Mouse (Mus musculus) embryonic facial prominence, embryonic 12.5 days (tissue): Measurements from ENCODE around the gene Pias4. TPM values are rescaled to one million over a fixed set of nuclear protein-coding genes. Genes with fewer than 3 reads are reported as not detected.

Experiments used
- ATAC-seq: fragments of 200-750 bp; cut with Nextera tagmentation; 2 replicates; pipeline ENCODE4 v1.8.0; 2017; ENCODE audit not compliant: insufficient number of reproducible peaks, insufficient read depth, low FRiP score, low TSS enrichment
- H3K27ac ChIP-seq: fragments of 300-500 bp; sonication (generic); 2 replicates; pipeline ENCODE4 v1.5.1; 2016; ENCODE audit warnings: mild to moderate bottlenecking
- H3K27me3 ChIP-seq: fragments of 300-500 bp; sonication (generic); 2 replicates; pipeline ENCODE4 v1.6.1; 2016; ENCODE audit warnings: mild to moderate bottlenecking, moderate library complexity
- H3K36me3 ChIP-seq: fragments of 300-500 bp; sonication (generic); 2 replicates; pipeline ENCODE4 v1.6.1; 2016; ENCODE audit warnings: mild to moderate bottlenecking
- H3K4me1 ChIP-seq: fragments of 300-500 bp; sonication (generic); 2 replicates; pipeline ENCODE4 v1.6.1; 2016
- H3K4me2 ChIP-seq: fragments of 300-500 bp; sonication (generic); replicated peaks from 2 replicates; pipeline ENCODE4 v1.6.1; 2016; ENCODE audit warnings: mild to moderate bottlenecking, moderate library complexity
- H3K4me3 ChIP-seq: fragments of 300-500 bp; sonication (generic); 2 replicates; pipeline ENCODE4 v1.5.1; 2016; ENCODE audit warnings: mild to moderate bottlenecking
- H3K9ac ChIP-seq: fragments of 300-500 bp; sonication (generic); 2 replicates; pipeline ENCODE4 v1.6.1; 2016; ENCODE audit warnings: mild to moderate bottlenecking, moderate library complexity
- H3K9me3 ChIP-seq: fragments of 300-500 bp; sonication (generic); 2 replicates; pipeline ENCODE4 v1.6.1; 2016; ENCODE audit warnings: mild to moderate bottlenecking, moderate library complexity
- WGBS: fragments of 180-500 bp; shearing (Covaris S2); methylation state at CpG from one replicate; pipeline ENCODE4 v1.1.7; 2016; 5-methylcytosine and 5-hydroxymethylcytosine counted together
- polyA plus RNA-seq: library from polyadenylated mRNA; unstranded; fragments of >200 nt; fragmentation: Nextera tagmentation; extraction: Ambion mirVana; gene quantifications from 2 replicates; pipeline ENCODE4 v1.2.1, GENCODE M21; 2016

Gene Pias4
- polyA plus RNA-seq, 1 experiment from 2014 or later, result 57.5 TPM

DNA sequence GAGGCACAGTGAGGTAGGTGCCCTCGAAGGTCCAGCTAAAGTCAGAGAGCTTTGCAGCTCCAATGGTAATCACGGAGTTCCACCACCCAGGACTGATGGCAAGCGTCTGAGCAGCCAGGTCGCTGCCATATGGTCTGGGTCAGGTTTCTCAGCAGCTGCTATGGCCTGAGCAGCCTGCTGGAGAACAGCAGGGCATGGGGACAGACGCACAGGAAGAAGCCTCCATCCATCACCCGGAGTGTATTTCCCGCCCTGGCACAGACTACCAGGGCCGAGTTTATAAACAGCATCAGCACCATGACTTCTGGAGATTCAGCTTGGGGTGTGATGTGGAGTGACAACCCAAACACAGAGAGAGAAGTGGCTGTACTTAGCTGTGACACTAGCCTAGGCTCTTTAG lies 2.6 kb downstream of the Pias4 start:
- ATAC-seq, result no peak
- WGBS, result 81% methylated on average over 8 of the region's 8 CpGs
- H3K9ac ChIP-seq, result no peak overlapping the region
- H3K4me3 ChIP-seq, result no peak overlapping the region
- peaks cover 39% of the 10 kb centered on the region for H3K36me3 ChIP-seq
- no peak overlapping the region for H3K27ac ChIP-seq
- H3K4me2 ChIP-seq, result no peak overlapping the region
- H3K9me3 ChIP-seq, result no peaks in the 10 kb centered on the region
- no peaks in the 10 kb centered on the region for H3K27me3 ChIP-seq
- peaks cover 15% of the 10 kb centered on the region for H3K4me1 ChIP-seq

DNA sequence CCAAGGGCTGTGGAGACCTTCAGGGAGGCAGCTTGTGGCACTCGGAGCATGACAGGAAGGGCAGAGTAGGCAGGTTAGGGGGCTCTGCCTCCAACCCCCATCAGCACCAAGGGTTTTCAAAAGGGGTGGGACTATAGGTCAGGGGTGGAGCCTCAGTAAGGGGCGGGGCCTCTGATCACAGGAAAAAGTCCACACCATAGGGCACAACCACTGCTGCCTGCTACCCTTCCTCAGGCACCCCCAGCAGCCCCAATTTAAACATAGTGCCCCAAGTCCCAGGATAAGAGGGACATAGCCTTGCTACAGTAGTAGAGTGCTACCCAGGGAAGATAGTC lies 5.4 kb downstream of the Pias4 start:
- Histone ChIP-seq H3K4me1 (peaks cover 8% of the 10 kb centered on the region), H3K9ac (no peak overlapping the region), H3K4me2 (no peak overlapping the region), H3K4me3 (no peak overlapping the region), H3K9me3 (no peaks in the 10 kb centered on the region), H3K36me3 (peaks cover 64% of the 10 kb centered on the region), H3K27ac (no peak overlapping the region), H3K27me3 (no peaks in the 10 kb centered on the region)
- 58% methylated on average over 2 of the region's 2 CpGs for WGBS
- no peak for ATAC-seq

DNA sequence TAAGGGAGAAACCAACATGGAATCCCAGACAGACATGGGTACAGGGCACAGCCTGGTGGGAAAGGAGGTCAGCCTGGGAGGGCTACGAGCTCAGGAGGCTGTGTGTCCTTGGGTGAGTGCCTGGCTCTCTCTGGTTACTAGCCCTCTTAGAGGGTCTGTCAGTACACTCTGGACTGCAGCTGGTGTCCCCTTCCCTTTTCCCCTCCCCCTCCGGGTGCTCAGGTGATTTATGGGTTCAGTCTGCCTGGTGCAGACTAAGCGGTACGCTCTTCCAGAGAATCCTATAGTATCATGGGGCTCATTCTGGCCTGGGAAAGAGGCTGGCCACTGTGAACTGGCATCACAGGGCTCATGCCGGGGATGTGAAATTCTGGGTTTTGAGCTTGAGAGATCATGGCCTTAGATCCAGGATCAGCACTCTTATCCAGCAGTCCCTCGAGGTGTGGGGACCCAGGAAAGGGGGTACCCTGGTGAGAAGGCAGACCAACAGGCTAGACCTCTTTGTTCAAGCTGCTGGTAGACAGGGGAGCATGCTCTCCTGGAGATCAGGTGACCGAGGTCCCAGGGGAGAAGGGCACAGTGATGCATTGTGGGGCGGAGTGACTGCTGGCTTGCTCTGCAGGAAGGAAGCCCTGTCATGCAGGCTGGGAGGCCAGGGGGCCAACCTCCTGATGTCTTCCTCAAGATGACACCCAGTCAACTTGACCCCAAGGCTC lies 6.0 kb downstream of the Pias4 start:
- H3K9ac ChIP-seq, result no peak overlapping the region
- H3K36me3 ChIP-seq, result peaks cover 69% of the 10 kb centered on the region
- ATAC-seq, result no peak
- no peaks in the 10 kb centered on the region for H3K9me3 ChIP-seq
- 0 out of 2 replicates have a peak overlapping the region, but pooled peaks have one; percentile 36 for H3K27ac ChIP-seq
- H3K4me1 ChIP-seq, result peaks cover 5% of the 10 kb centered on the region
- 88% methylated on average over 8 of the region's 8 CpGs for WGBS
- H3K27me3 ChIP-seq, result no peaks in the 10 kb centered on the region
- H3K4me3 ChIP-seq, result no peak overlapping the region
- H3K4me2 ChIP-seq, result no peak overlapping the region

DNA sequence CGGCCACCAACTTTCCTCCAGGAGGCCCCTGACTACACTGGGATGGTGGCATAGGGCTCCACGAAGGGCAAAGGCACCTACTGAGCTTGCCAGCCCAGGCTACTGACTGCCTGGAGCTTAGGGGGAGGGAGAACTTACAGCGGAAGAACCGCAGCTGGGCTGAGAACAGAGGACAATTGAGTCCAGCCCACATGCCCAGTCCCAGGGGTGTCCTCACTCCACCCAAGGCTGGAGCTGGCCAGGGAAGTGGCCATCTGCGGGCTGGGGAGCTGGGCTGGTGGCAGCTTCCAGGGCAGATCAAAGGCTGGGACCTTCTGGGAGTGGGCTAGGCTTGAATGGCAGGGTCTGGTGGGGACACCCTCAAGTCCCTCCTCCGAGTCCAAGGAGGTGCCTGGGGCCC lies 13.0 kb downstream of the Pias4 start:
- WGBS, result 75% methylated on average over 6 of the region's 6 CpGs
- Histone ChIP-seq H3K36me3 (peaks cover 83% of the 10 kb centered on the region), H3K27ac (peak overlapping the region; percentile 19; the same call in 1 of the 2 replicates)

DNA sequence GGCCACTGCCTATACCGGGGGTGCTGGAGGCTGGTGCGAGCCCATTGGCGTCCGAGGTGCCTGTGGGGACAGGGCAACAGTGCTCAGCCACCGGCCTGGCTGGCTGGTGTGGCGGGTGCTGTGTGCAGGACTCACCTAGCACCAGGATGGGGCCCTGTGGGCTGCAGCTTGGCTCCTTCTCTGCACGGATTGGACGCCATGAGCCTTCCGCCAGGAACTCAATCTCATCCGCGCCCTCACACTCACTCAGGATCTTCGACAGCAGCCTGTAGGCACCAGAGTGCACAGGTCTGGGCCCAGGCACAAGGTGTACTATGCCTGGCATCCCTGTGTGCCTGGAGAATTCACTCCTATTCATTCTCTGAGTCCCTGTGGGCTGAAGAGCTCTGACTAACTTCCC lies 13.4 kb downstream of the Pias4 start:
- Histone ChIP-seq H3K27ac (0 out of 2 replicates have a peak overlapping the region, but pooled peaks have one; percentile 19), H3K9me3 (no peaks in the 10 kb centered on the region), H3K4me1 (no peaks in the 10 kb centered on the region), H3K4me3 (no peak overlapping the region), H3K4me2 (no peak overlapping the region), H3K36me3 (peaks cover 85% of the 10 kb centered on the region), H3K9ac (no peak overlapping the region), H3K27me3 (no peaks in the 10 kb centered on the region)
- no peak for ATAC-seq
- 93% methylated on average over 12 of the region's 12 CpGs for WGBS

More for the DNA sequence above, 13.0 kb downstream of the Pias4 start:
- H3K4me3 ChIP-seq, result no peak overlapping the region
- ATAC-seq, result no peak
- H3K4me1 ChIP-seq, result no peaks in the 10 kb centered on the region
- H3K9me3 ChIP-seq, result no peaks in the 10 kb centered on the region
- no peaks in the 10 kb centered on the region for H3K27me3 ChIP-seq
- H3K4me2 ChIP-seq, result no peak overlapping the region
- H3K9ac ChIP-seq, result no peak overlapping the region

DNA sequence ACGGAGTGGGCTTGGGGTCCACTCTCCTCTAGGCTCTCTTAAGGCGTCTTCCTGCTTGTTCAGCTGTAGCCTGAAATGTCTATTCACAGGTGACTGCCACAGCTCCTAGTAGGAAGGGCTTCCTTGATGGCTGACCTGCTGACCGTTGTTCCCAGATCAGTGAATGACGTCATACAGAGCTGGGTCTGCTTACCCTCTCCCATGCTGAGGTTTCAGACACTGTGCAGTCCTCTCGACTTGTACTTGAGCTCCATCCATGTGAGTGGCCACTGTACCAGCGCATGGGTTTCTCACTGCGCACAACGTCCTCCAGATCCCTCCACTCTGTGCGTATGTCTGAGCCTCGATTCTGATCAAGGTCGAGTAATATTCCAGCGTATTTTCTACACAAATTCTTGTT lies 15.1 kb downstream of the Pias4 start:
- WGBS, result 74% methylated on average over 12 of the region's 12 CpGs
- H3K4me2 ChIP-seq, result no peak overlapping the region
- no peak overlapping the region for H3K4me3 ChIP-seq
- H3K36me3 ChIP-seq, result peaks cover 86% of the 10 kb centered on the region
- no peak overlapping the region for H3K9ac ChIP-seq
- H3K27me3 ChIP-seq, result no peaks in the 10 kb centered on the region
- H3K27ac ChIP-seq, result peak overlapping the region; percentile 46; the same call in 1 of the 2 replicates
- ATAC-seq, result no peak
- no peaks in the 10 kb centered on the region for H3K4me1 ChIP-seq
- no peaks in the 10 kb centered on the region for H3K9me3 ChIP-seq

DNA sequence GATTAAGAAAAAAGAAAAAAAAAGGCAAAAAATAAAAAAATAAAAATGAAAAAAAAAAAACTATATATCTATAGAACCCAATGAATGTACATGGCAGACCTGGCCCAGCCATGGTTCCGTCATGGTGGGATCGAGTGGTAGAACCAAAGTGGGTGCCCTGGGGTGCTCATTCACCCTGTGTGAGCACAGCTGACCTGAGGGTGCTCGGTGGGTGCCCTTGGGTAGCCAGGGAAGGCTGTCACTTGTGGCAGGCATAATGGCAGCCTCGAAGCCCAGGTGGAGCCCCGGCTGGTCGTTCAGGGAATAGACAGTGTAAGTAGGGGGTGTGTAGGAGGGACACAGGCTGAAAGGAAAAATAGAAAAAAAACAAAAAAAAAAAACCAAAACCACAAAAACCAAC lies 16.5 kb downstream of the Pias4 start:
- Histone ChIP-seq H3K9ac (no peak overlapping the region), H3K27ac (no peak overlapping the region), H3K9me3 (no peaks in the 10 kb centered on the region), H3K27me3 (no peaks in the 10 kb centered on the region), H3K4me3 (no peak overlapping the region), H3K4me2 (no peak overlapping the region), H3K4me1 (no peaks in the 10 kb centered on the region), H3K36me3 (peaks cover 86% of the 10 kb centered on the region)
- no peak for ATAC-seq
- WGBS, result 81% methylated on average over 6 of the region's 6 CpGs

DNA sequence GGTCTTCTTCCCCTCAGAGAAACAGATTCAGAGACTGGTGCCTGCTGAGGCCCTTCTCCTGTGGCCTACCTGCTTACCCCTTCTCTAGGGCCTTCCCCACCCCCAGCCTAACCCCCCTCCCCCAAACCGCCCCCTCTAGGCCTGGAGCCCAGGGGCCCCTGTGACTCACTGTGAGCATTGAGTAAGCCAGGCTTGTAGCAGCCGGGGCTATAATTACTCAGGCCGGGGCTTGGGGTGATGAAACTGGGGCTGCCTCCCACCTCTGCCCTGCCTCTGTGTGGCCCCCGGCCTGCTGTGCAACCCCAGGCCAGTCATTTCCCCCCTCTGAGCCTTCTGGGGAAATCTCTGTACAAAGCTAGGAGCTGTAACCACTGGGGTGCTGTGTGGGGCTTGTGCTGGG lies 21.4 kb downstream of the Pias4 start:
- Histone ChIP-seq H3K4me2 (no peak overlapping the region), H3K27ac (no peak overlapping the region), H3K9me3 (no peaks in the 10 kb centered on the region), H3K27me3 (no peaks in the 10 kb centered on the region), H3K4me1 (peaks cover 15% of the 10 kb centered on the region; the same call in 1 of the 2 replicates), H3K36me3 (peaks cover 79% of the 10 kb centered on the region), H3K4me3 (no peak overlapping the region), H3K9ac (no peak overlapping the region)
- no peak for ATAC-seq
- WGBS, result 74% methylated on average over 4 of the region's 4 CpGs

DNA sequence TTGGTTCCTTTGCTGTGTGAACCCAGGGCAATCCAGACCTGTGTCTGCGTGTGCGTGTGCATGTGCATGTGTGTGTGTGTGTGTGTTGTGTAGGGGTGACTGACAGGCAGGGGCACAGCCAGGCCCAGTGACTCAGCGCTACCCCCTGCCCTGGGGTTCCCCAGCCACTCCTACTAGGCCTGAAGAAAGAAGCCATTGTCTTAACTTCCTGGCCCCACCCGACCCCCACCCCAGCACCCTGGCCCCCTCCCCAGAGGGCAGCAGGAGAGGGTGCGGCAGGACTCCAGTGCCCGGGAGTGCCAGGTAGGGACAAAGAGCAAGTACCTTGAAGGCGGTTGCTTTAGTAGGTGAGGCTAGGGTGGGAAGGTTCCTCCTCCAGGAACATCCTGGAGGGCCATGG lies 21.9 kb downstream of the Pias4 start:
- Histone ChIP-seq H3K36me3 (peaks cover 79% of the 10 kb centered on the region), H3K4me3 (no peak overlapping the region), H3K4me2 (no peak overlapping the region), H3K9ac (no peak overlapping the region), H3K27me3 (no peaks in the 10 kb centered on the region), H3K9me3 (no peaks in the 10 kb centered on the region), H3K27ac (no peak overlapping the region), H3K4me1 (peaks cover 19% of the 10 kb centered on the region)
- no peak for ATAC-seq
- 92% methylated on average over 7 of the region's 7 CpGs for WGBS

DNA sequence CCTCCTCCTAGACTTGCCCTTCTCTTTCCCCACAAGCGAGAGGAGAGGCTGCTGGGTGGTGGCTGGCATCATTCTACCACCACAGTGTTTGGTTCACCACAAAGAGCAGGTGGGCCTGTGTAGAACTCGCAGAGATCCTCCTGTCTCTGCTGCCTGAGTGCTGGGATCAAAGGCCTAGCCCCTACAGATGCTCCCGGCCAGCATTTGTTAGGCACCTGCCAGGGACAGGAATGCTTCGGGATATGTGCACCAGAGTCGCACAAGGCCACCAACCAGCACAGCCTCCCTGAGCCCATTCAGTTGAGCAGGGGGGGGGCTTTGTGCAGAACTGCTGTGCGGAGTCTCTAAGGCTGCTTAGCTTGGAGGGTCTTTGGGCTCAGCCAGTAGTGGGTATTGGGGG lies 22.4 kb downstream of the Pias4 start:
- no peak overlapping the region for H3K4me3 ChIP-seq
- no peak overlapping the region for H3K4me2 ChIP-seq
- peaks cover 24% of the 10 kb centered on the region for H3K4me1 ChIP-seq
- no peaks in the 10 kb centered on the region for H3K27me3 ChIP-seq
- peaks cover 75% of the 10 kb centered on the region for H3K36me3 ChIP-seq
- H3K9ac ChIP-seq, result no peak overlapping the region
- no peak overlapping the region for H3K27ac ChIP-seq
- no peak for ATAC-seq
- H3K9me3 ChIP-seq, result no peaks in the 10 kb centered on the region
- WGBS, result 97% methylated on average over 6 of the region's 6 CpGs

DNA sequence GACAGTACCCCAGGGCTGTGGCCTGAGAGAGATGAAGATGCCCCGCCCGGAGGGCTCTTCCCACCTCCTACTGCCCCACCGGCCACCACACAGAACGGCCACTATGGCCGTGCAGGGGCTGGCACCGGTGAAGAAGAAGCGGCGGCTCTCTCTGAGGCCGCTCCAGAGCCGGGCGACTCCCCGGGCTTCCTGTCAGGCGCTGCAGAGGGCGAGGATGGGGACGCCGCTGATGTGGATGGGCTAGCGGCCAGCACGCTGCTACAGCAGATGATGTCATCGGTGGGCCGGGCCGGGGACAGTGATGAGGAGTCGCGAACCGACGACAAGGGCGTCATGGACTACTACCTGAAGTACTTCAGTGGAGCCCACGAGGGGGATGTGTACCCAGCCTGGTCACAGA lies 23.1 kb downstream of the Pias4 start:
- WGBS, result 93% methylated on average over 27 of the region's 27 CpGs
- no peak overlapping the region for H3K9ac ChIP-seq

DNA sequence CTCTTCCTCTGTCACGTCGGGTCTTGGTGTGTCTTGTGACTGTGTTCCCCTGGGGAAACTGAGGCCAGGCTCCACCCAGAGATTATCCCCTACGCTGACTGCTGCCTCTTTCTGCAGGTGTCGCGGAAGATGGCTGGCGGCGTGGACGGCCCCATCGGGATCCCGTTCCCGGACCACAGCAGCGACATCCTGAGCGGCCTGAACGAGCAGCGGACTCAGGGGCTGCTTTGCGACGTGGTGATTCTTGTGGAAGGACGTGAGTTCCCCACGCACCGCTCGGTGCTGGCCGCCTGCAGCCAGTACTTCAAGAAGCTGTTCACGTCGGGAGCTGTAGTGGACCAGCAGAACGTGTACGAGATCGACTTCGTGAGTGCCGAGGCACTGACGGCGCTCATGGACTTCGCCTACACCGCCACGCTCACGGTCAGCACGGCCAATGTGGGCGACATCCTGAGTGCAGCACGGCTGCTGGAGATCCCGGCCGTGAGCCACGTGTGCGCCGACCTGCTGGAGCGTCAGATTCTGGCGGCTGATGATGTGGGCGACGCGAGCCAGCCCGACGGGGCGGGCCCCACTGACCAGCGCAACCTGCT lies 23.8 kb downstream of the Pias4 start:
- no peak for ATAC-seq
- H3K9me3 ChIP-seq, result no peaks in the 10 kb centered on the region
- H3K9ac ChIP-seq, result no peak overlapping the region
- H3K27ac ChIP-seq, result no peak overlapping the region
- no peak overlapping the region for H3K4me3 ChIP-seq
- no peak overlapping the region for H3K4me2 ChIP-seq
- peaks cover 37% of the 10 kb centered on the region for H3K4me1 ChIP-seq
- H3K36me3 ChIP-seq, result peaks cover 62% of the 10 kb centered on the region
- no peaks in the 10 kb centered on the region for H3K27me3 ChIP-seq
- WGBS, result 97% methylated on average over 52 of the region's 52 CpGs

More for the DNA sequence above, 23.1 kb downstream of the Pias4 start:
- Histone ChIP-seq H3K4me3 (no peak overlapping the region), H3K4me2 (no peak overlapping the region), H3K9me3 (no peaks in the 10 kb centered on the region), H3K27ac (0 out of 2 replicates have a peak overlapping the region, but pooled peaks have one; percentile 7), H3K36me3 (peaks cover 69% of the 10 kb centered on the region), H3K27me3 (no peaks in the 10 kb centered on the region), H3K4me1 (peaks cover 30% of the 10 kb centered on the region)
- no peak for ATAC-seq
